ENCODE assay signal across 18 mouse cellular contexts in genomic region chr2:117542298-117542697, GRCm38 (mm10).
A peak's percentile ranks its signal among the peaks of the same experiment; 100 is the strongest.
DNase-seq lines count a peak whose midpoint lies in the region; ATAC-seq and TF ChIP-seq lines count a peak whose summit lies in the region.
"Had no signal": no experiment of that assay in that cellular context is flagged by ENCODE, and none has a peak within 500 bp of the region (broad histone marks: within the 10 kb centered on the region; RNA-seq: fewer than 3 reads in every experiment).

No protein-coding gene starts in this region.

- peak; percentile 69 for ATAC-seq in Patski
- no peak for ATAC-seq in frontal cortex, adult (ENCODE audit: low TSS enrichment)
- no peak for ATAC-seq in midbrain, postnatal 0 days (ENCODE audit: low FRiP score)

- 87% methylated on average over 4 of the region's 4 CpGs for WGBS in midbrain, postnatal 0 days

- peaks cover 12% of the 10 kb centered on the region for H3K4me1 ChIP-seq in embryonic fibroblast, embryonic 13.5 days (ENCODE audit: control insufficient read depth, insufficient read depth, low read length)
- H3K4me1 ChIP-seq in midbrain, postnatal 0 days (ENCODE audit: insufficient read depth, low read length), result no peaks in the 10 kb centered on the region
- H3K4me1 ChIP-seq: heart, embryonic 15.5 days had no signal

- no peaks in the 10 kb centered on the region for H3K27me3 ChIP-seq in Patski
- H3K27me3 ChIP-seq in midbrain, postnatal 0 days (ENCODE audit: insufficient read depth, low read length), result peaks cover 7% of the 10 kb centered on the region; the same call in 1 of the 2 replicates
- H3K27me3 ChIP-seq: heart, embryonic 15.5 days; lung, embryonic 15.5 days had no signal

- CTCF ChIA-PET in Patski (lab: Charles Lee), result interaction anchor here (1.3 to 1.9 kb wide), 8 partner anchors 9 to 697 kb away, joined by 3 to 7 read pairs (median 4); no protein-coding TSS in a partner anchor

- no peak overlapping the region for H3K4me3 ChIP-seq in gastrocnemius, adult 2 months
- H3K4me3 ChIP-seq in embryonic fibroblast, embryonic 13.5 days (ENCODE audit: insufficient read depth, low read length), result no peak overlapping the region
- no peak overlapping the region for H3K4me3 ChIP-seq in midbrain, postnatal 0 days (ENCODE audit: low read depth, low read length)
- H3K4me3 ChIP-seq: heart, embryonic 15.5 days; lung, embryonic 15.5 days; midbrain, embryonic 10.5 days had no signal

- no peak overlapping the region for H3K9ac ChIP-seq in midbrain, postnatal 0 days (replicated peaks; ENCODE audit: low read length, poor library complexity, severe bottlenecking)
- H3K9ac ChIP-seq: heart, embryonic 15.5 days; hindbrain, embryonic 14.5 days; lung, embryonic 15.5 days had no signal

- no peak overlapping the region for H3K27ac ChIP-seq in gastrocnemius, adult 2 months
- peak overlapping the region; percentile 93 for H3K27ac ChIP-seq in embryonic fibroblast, embryonic 13.5 days (ENCODE audit: insufficient read depth, low read length)
- H3K27ac ChIP-seq in midbrain, postnatal 0 days (ENCODE audit: low read depth, low read length), result no peak overlapping the region
- H3K27ac ChIP-seq: heart, embryonic 15.5 days; hindbrain, embryonic 14.5 days; lung, embryonic 15.5 days; midbrain, embryonic 10.5 days had no signal

- TF ChIP-seq CTCF in gastrocnemius, adult 2 months (IDR thresholded peaks at IDR 0.05), result no peak
- TF ChIP-seq CTCF in Patski (IDR thresholded peaks at IDR 0.05), result no peak
- no peak for TF ChIP-seq CTCF in embryonic fibroblast, embryonic 13.5 days (IDR thresholded peaks at IDR 0.05; ENCODE audit: borderline replicate concordance, insufficient read depth, low read length)
- TF ChIP-seq CTCF in midbrain, postnatal 0 days (IDR thresholded peaks at IDR 0.05), result no peak

- TF ChIP-seq POLR2A in embryonic fibroblast, embryonic 13.5 days (IDR thresholded peaks at IDR 0.05; ENCODE audit: low read depth, low read length), result no peak

- peak; percentile 27 for DNase-seq in gastrocnemius, adult 2 months
- DNase-seq in gastrocnemius, adult 8-10 months (ENCODE audit: low spot score in 2 of 2), result no peak
- DNase-seq in lung, postnatal 10 days, result peak; percentile 12
- DNase-seq in lung, adult 18-20 months, result no peak
- peak; percentile 43 for DNase-seq in Patski (ENCODE audit: low read depth, low spot score)
- DNase-seq in midbrain, postnatal 0 days (ENCODE audit: low spot score), result no peak
- DNase-seq: B cell, adult 2 months; cerebellum, adult 9-11 months; kidney, adult 11 months; kidney, postnatal 36 days; liver; thymus, postnatal 36 days had no signal

- in situ Hi-C loops in Patski (cut with MboI; ENCODE audit: low pct_unique_long_range_greater_than_20kb), result loop anchor here (5.0 to 10.0 kb wide), 6 partner anchors 80 to 700 kb away; partner anchors contain the start of gene Thbs1

- POLR2A ChIA-PET in Patski (lab: Charles Lee), result interaction anchor here (0.5 to 0.9 kb wide), 2 partner anchors 333 to 543 kb away, joined by 3 to 4 read pairs; no protein-coding TSS in a partner anchor

- intact Hi-C loops in gastrocnemius, adult 2 months (cut with DNase I), result loop anchor here (5.0 kb wide), 1 partner anchor 85 kb away; no protein-coding TSS in a partner anchor

- H3K4me2 ChIP-seq in midbrain, postnatal 0 days (ENCODE audit: low read depth, low read length, poor library complexity, severe bottlenecking), result no peak overlapping the region
- H3K4me2 ChIP-seq: heart, embryonic 15.5 days; hindbrain, embryonic 14.5 days; lung, embryonic 15.5 days had no signal

- H3K9me3 ChIP-seq in midbrain, postnatal 0 days (ENCODE audit: low read length), result no peaks in the 10 kb centered on the region
- H3K9me3 ChIP-seq: heart, embryonic 15.5 days; lung, embryonic 15.5 days; midbrain, embryonic 10.5 days had no signal

- no peaks in the 10 kb centered on the region for H3K36me3 ChIP-seq in midbrain, postnatal 0 days (ENCODE audit: insufficient read depth, low read length)
- H3K36me3 ChIP-seq: heart, embryonic 15.5 days; lung, embryonic 15.5 days; midbrain, embryonic 10.5 days had no signal

Comparison
In these comparisons a context has a peak if more than half of its experiments do, and no peak if none do; other contexts are left out.
1. DNase-seq: peak in gastrocnemius, adult 2 months (single experiment), lung, postnatal 10 days (single experiment) and Patski (single experiment); none in gastrocnemius, adult 8-10 months (0 of 2), lung, adult 18-20 months (0 of 2) and midbrain, postnatal 0 days (single experiment).